Mouse (Mus musculus): Measurements from ENCODE around the gene Pafah1b2.

- no peak for TF ChIP-seq CTCF (IDR thresholded peaks at IDR 0.05; ENCODE audit: insufficient read depth, low read depth, low read length)
- TF ChIP-seq POLR2A (IDR thresholded peaks at IDR 0.05; ENCODE audit: insufficient read depth, low read depth, low read length) = no peak
Observed at GRCm38 (mm10) chr9:46014251-46014681, 1.8 kb upstream of the Pafah1b2 start.

Data from olfactory bulb, adult 2 months (tissue).